Mouse (Mus musculus) heart, embryonic 15.5 days (tissue): ENCODE data around the gene Aldoart1. TPM values are rescaled to one million over a fixed set of nuclear protein-coding genes. Genes with fewer than 3 reads are reported as not detected.

Experiments used
- ATAC-seq: fragments of 200-750 bp; cut with Nextera tagmentation; replicated peaks from 2 replicates; pipeline ENCODE4 v1.8.0; 2017; ENCODE audit warnings: low read depth, moderate TSS enrichment; ENCODE audit not compliant: insufficient number of reproducible peaks, insufficient read depth, low FRiP score
- H3K27ac ChIP-seq: fragments of 300-500 bp; sonication (generic); 2 replicates; pipeline ENCODE4 v1.5.1; 2015; ENCODE audit warnings: mild to moderate bottlenecking, inconsistent platforms
- H3K27me3 ChIP-seq: fragments of 300-500 bp; sonication (generic); 2 replicates; pipeline ENCODE4 v1.6.1; 2015; ENCODE audit warnings: inconsistent platforms
- H3K36me3 ChIP-seq: fragments of 300-500 bp; sonication (generic); 2 replicates; pipeline ENCODE4 v1.6.1; 2015; ENCODE audit warnings: mild to moderate bottlenecking, inconsistent platforms
- H3K4me1 ChIP-seq: fragments of 300-500 bp; sonication (generic); replicated peaks from 2 replicates; pipeline ENCODE4 v1.6.1; 2015; ENCODE audit warnings: inconsistent platforms
- H3K4me2 ChIP-seq: fragments of 300-500 bp; sonication (generic); 2 replicates; pipeline ENCODE4 v1.6.1; 2015; ENCODE audit warnings: inconsistent platforms, mild to moderate bottlenecking, moderate library complexity
- H3K4me3 ChIP-seq: fragments of 300-500 bp; sonication (generic); 2 replicates; pipeline ENCODE4 v1.5.1; 2015; ENCODE audit warnings: mild to moderate bottlenecking, inconsistent platforms
- H3K9ac ChIP-seq: fragments of 300-500 bp; sonication (generic); 2 replicates; pipeline ENCODE4 v1.6.1; 2015; ENCODE audit warnings: mild to moderate bottlenecking, inconsistent platforms
- H3K9me3 ChIP-seq: fragments of 300-500 bp; sonication (generic); replicated peaks from 2 replicates; pipeline ENCODE4 v1.6.1; 2016; ENCODE audit warnings: inconsistent platforms
- WGBS: fragments of 180-500 bp; shearing (Covaris S2); methylation state at CpG from one replicate; pipeline ENCODE4 v1.1.7; 2015; ENCODE audit warnings: mixed read lengths; 5-methylcytosine and 5-hydroxymethylcytosine counted together
- polyA plus RNA-seq: library from polyadenylated mRNA; unstranded; fragments of >200 nt; fragmentation: Nextera tagmentation; extraction: Ambion mirVana; gene quantifications from 2 replicates; pipeline ENCODE4 v1.2.1, GENCODE M21; 2015

The Aldoart1 gene
- 0.11 and 0.13 TPM in 2 replicates for polyA plus RNA-seq

DNA sequence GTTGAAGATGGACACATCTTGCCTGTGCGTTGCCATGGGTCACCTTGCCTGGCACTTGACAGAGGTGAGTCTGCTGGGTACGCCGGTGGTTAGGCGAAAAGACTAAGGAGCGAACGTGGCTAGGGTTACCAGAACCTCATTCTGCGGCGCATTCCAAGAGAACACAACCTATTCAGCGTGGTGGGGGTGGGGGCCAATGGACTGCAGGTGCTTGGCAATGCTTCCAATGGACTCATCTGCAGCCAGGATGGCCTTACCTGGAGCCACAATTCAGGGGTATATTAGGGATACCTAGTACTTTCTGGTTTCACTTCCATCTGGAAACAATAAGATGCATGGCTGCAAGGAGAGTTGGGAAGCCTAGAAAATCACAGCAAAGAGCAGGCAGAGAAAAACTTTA lies at the start of gene Aldoart1:
Gene Aldoart1 (minus strand): TSS at position 101 of the 400 bp plus-strand sequence.
- H3K36me3 ChIP-seq, result no peaks in the 10 kb centered on the region
- no peak within 1 kb of the TSS for H3K9ac ChIP-seq
- no peaks in the 10 kb centered on the region for H3K27me3 ChIP-seq
- WGBS, result 93% methylated on average over 9 of the region's 9 CpGs
- no peak within 1 kb of the TSS for H3K27ac ChIP-seq
- H3K9me3 ChIP-seq, result no peaks in the 10 kb centered on the region
- no peak within 1 kb of the TSS for H3K4me2 ChIP-seq
- no peak for ATAC-seq
- H3K4me1 ChIP-seq, result no peaks in the 10 kb centered on the region
- no peak within 1 kb of the TSS for H3K4me3 ChIP-seq

DNA sequence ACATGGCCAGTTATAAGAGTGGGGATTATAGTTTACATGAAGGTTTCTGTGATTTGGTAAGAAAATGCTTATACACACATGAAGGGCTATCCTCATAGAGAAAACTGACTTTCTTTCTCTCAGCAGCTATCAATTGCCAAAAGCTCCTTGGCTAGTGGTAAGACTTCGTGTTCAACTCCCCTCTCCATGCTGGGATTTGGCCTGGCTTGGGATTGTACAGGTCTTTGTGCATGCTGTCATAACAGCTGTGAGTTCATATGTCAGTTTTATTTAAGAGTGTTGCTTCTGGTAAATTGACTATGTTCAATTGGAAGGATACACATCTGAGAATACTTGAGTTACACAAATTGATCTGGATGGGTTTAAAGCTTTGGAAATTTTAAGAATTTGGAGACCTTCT lies 49.1 kb upstream of the Aldoart1 start:
- Histone ChIP-seq H3K9me3 (no peaks in the 10 kb centered on the region), H3K27ac (no peak overlapping the region), H3K36me3 (no peaks in the 10 kb centered on the region), H3K4me2 (no peak overlapping the region), H3K9ac (no peak overlapping the region), H3K4me3 (no peak overlapping the region), H3K4me1 (no peaks in the 10 kb centered on the region), H3K27me3 (no peaks in the 10 kb centered on the region)
- ATAC-seq, result no peak
- 56% methylated on average over 1 of the region's 1 CpGs for WGBS

DNA sequence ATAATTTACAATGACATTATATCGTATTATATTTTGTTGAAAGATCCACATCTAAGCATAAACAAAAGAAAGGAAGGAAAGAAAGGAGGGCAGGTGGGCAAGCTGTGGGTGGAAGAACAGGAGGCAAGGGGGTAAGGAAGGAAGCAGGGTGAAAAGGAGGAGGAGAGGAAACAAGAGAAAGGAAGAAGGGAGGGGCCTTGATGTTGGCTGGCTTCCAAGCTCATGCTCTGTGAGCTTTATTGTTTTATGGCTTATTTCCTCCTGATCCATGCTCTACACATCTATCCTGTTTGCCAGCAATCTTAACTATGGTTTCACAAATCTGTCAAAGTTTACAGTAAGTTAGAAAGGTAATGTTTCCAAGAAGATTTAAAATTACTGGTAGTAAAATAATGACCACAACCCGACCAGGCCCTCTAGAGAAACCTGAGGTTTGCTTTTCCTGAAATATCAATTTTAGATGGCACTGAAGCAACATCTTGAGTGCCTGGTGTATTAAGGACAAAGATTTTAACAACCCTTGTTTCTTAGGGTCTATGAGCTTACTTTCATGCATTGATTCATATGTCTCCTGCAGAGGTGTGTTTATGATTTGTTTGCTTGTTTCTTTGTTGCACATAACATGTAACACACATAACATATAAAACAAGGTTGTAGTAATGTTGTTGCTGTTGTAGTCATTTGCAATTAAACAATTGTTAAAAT lies 13.1 kb upstream of the Aldoart1 start:
- H3K36me3 ChIP-seq, result no peaks in the 10 kb centered on the region
- no peak overlapping the region for H3K27ac ChIP-seq
- no peaks in the 10 kb centered on the region for H3K4me1 ChIP-seq
- ATAC-seq, result no peak
- no peak overlapping the region for H3K4me2 ChIP-seq
- no peaks in the 10 kb centered on the region for H3K9me3 ChIP-seq
- no peak overlapping the region for H3K4me3 ChIP-seq
- no peak overlapping the region for H3K9ac ChIP-seq
- 47% methylated on average over 2 of the region's 2 CpGs for WGBS
- no peaks in the 10 kb centered on the region for H3K27me3 ChIP-seq

DNA sequence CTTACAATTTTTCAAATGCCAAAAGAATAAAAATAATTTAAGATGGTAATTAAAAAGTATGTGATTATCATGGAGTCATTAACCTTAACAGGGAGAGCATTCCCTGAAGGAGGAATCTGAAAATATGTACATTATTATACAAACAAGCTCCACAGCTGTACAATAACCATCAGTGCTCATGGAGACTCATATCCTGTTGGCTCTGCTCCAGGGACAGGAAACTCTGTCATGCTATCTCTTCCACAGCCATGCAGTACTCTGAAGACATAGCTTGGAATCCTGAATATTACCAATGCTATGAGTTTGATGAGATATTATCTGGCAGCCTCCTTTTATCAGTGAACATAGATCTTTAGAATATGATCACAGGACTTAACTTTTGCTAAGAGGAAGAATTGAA lies 8.2 kb downstream of the Aldoart1 start:
- no peaks in the 10 kb centered on the region for H3K27me3 ChIP-seq
- no peaks in the 10 kb centered on the region for H3K4me1 ChIP-seq
- no peak overlapping the region for H3K4me3 ChIP-seq
- no peak overlapping the region for H3K9ac ChIP-seq
- H3K9me3 ChIP-seq, result no peaks in the 10 kb centered on the region
- H3K27ac ChIP-seq, result no peak overlapping the region
- H3K36me3 ChIP-seq, result no peaks in the 10 kb centered on the region
- no peak overlapping the region for H3K4me2 ChIP-seq
- no peak for ATAC-seq

DNA sequence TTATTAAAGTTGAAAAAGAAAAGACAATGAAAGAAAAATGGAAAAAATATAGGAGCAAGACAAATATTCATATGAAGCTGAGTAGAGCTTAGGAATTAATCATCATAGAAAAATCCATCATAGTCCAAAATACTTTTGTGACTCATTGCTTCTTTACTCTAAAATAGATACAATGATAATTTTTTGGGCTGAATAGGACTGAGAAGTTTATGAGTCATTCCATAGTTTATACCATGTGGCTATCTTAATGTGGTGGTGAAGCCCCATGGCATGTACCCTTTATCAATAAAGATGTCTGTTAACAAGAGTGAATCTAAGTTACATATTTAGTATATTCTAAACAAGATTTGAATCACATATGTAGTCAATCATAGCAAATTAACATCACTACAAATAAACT lies 9.4 kb downstream of the Aldoart1 start:
- Histone ChIP-seq H3K9ac (no peak overlapping the region), H3K4me1 (no peaks in the 10 kb centered on the region), H3K27ac (no peak overlapping the region), H3K4me2 (no peak overlapping the region), H3K27me3 (no peaks in the 10 kb centered on the region), H3K4me3 (no peak overlapping the region), H3K9me3 (no peaks in the 10 kb centered on the region), H3K36me3 (no peaks in the 10 kb centered on the region)
- no peak for ATAC-seq

DNA sequence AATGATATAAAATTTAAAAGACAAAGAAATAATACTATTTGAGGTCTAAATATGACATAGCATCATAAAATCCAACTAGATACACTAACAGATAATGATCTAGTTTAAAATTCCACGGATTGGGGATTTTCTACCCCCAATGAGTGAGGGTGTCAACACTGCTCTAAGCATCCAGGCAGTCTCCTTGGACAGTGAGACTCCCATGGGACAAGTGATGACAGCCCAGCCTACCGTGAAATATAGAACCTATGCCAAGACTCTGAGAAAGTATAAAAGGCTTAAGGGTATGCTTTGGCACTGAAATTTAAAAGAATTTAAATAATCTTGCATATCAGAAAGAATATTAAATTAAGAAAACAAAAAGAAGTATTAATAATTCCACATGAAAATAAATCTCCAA lies 16.0 kb downstream of the Aldoart1 start:
- Histone ChIP-seq H3K9me3 (no peaks in the 10 kb centered on the region), H3K27me3 (no peaks in the 10 kb centered on the region), H3K4me2 (no peak overlapping the region), H3K4me3 (no peak overlapping the region), H3K9ac (no peak overlapping the region), H3K36me3 (no peaks in the 10 kb centered on the region), H3K4me1 (no peaks in the 10 kb centered on the region), H3K27ac (no peak overlapping the region)
- WGBS, result 42% methylated on average over 2 of the region's 2 CpGs
- no peak for ATAC-seq

DNA sequence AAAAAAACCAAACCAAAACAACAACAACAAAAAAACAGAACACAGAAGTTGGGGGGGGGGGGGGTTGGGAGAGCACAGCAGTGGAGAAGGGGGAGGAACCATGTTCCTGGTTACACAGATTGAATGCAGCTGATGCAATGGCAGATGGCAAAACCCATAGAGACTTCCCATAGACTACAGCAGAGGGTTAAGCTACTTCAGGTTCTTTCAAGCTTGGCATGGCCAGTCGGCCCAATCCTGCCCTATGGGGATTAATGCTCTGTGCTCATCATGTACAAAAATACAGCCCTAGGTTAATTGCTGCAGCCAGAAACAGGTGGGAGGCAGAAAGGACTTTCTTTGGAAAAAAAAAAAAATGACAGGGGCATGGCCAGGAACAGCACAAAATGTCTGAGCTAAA lies 17.0 kb downstream of the Aldoart1 start:
- Histone ChIP-seq H3K4me1 (no peaks in the 10 kb centered on the region), H3K27me3 (no peaks in the 10 kb centered on the region), H3K9me3 (no peaks in the 10 kb centered on the region), H3K4me3 (no peak overlapping the region), H3K9ac (no peak overlapping the region), H3K36me3 (no peaks in the 10 kb centered on the region), H3K27ac (no peak overlapping the region), H3K4me2 (no peak overlapping the region)
- WGBS, result 65% methylated on average over 1 of the region's 1 CpGs
- no peak for ATAC-seq

DNA sequence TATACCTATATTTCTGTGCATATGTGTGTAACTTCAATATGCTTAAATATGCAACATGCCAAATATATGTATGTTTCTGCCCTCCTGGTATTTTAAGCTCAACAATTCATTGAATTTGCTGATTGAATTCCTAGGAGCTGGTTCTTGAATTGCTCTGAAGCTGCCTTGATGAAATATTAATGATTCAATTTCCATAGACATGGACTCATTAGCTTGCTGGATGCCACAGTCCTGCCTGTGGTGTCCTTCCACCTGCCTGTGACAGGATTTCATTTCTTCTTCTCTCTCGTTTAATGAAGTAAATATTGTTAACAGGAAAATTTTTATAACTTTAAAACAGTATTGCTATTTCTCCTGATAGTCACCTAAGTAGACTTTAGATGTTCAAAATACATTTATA lies 51.6 kb downstream of the Aldoart1 start:
- H3K27ac ChIP-seq, result no peak overlapping the region
- ATAC-seq, result no peak
- H3K4me2 ChIP-seq, result no peak overlapping the region
- H3K4me1 ChIP-seq, result no peaks in the 10 kb centered on the region
- H3K27me3 ChIP-seq, result no peaks in the 10 kb centered on the region
- no peaks in the 10 kb centered on the region for H3K36me3 ChIP-seq
- 74% methylated on average over 1 of the region's 1 CpGs for WGBS
- no peak overlapping the region for H3K4me3 ChIP-seq
- H3K9me3 ChIP-seq, result no peaks in the 10 kb centered on the region
- no peak overlapping the region for H3K9ac ChIP-seq
